Mouse (Mus musculus) CH12.LX (cell line): Measurements from ENCODE around the gene Iqub. TPM values are rescaled to one million over a fixed set of nuclear protein-coding genes. Genes with fewer than 3 reads are reported as not detected.

Experiments
- DNase-seq: peaks from one replicate; pipeline ENCODE4 v3.0.0-alpha.2; 2013; ENCODE audit errors: extremely low read depth
- H3K27ac ChIP-seq: 2 replicates; pipeline ENCODE4 v1.5.1; 2012; ENCODE audit warnings: low read depth, mild to moderate bottlenecking, control low read depth, moderate library complexity; ENCODE audit not compliant: insufficient read depth
- H3K27me3 ChIP-seq: replicated peaks from 2 replicates; pipeline ENCODE3; 2012; ENCODE audit warnings: inconsistent platforms
- H3K36me3 ChIP-seq, 2 experiments: replicated peaks in 1 of 2; 2 replicates each; pipeline versions ENCODE3 to v1.6.1; 2012; ENCODE audit warnings: inconsistent platforms in 1 of 2, low read length in 1 of 2, mild to moderate bottlenecking in 1 of 2, mixed read lengths in 1 of 2, moderate library complexity in 1 of 2; ENCODE audit not compliant: control insufficient read depth in 1 of 2, insufficient read depth in 1 of 2
- H3K4me1 ChIP-seq, 2 experiments: 2 replicates each; pipeline ENCODE4 v1.6.1; 2012; ENCODE audit warnings: inconsistent platforms in 1 of 2, moderate library complexity in 1 of 2; ENCODE audit not compliant: insufficient read depth in 2 of 2, control insufficient read depth in 1 of 2
- H3K4me2 ChIP-seq: 2 replicates; pipeline ENCODE4 v1.6.1; 2012; ENCODE audit warnings: low read depth, mild to moderate bottlenecking, control low read depth; ENCODE audit not compliant: poor library complexity, insufficient read depth, severe bottlenecking
- H3K4me3 ChIP-seq, 3 experiments: fragments of 150-350 bp in 1 of 3; sonication (generic) in 1 of 3; replicated peaks in 1 of 3; 2 replicates each; pipeline versions ENCODE3 to v1.5.1; 2011 to 2012; ENCODE audit warnings: low read depth in 2 of 3, low read length in 2 of 3, mild to moderate bottlenecking in 2 of 3, moderate library complexity in 2 of 3, control low read depth in 1 of 3, improper control_type of control experiment in 1 of 3, inconsistent platforms in 1 of 3, mixed read lengths in 1 of 3; ENCODE audit not compliant: poor library complexity in 1 of 3
- H3K79me2 ChIP-seq: replicated peaks from 2 replicates; pipeline ENCODE4 v1.6.1; 2012; ENCODE audit warnings: mild to moderate bottlenecking, moderate library complexity; ENCODE audit not compliant: control insufficient read depth, poor library complexity, insufficient read depth, severe bottlenecking; ENCODE audit errors: extremely low read depth
- H3K9ac ChIP-seq: 2 replicates; pipeline ENCODE4 v1.6.1; 2012; ENCODE audit warnings: low read depth, mild to moderate bottlenecking, control low read depth, moderate library complexity; ENCODE audit not compliant: insufficient read depth
- H3K9me3 ChIP-seq: replicated peaks from 2 replicates; pipeline ENCODE3; 2012; ENCODE audit warnings: low read length, inconsistent platforms, mixed read lengths
- BHLHE40 ChIP-seq: IDR thresholded peaks from 2 replicates; pipeline ENCODE4 v1.6.1; 2011; ENCODE audit warnings: mild to moderate bottlenecking, low read depth, low read length, improper control_type of control experiment
- ELF1 ChIP-seq: IDR thresholded peaks from 2 replicates; pipeline ENCODE4 v1.6.1; 2014; ENCODE audit warnings: low read depth, mild to moderate bottlenecking, inconsistent platforms, low read length, improper control_type of control experiment
- EP300 ChIP-seq: IDR thresholded peaks from 2 replicates; pipeline ENCODE4 v1.6.1; 2011; ENCODE audit warnings: low read length, improper control_type of control experiment
- HCFC1 ChIP-seq: IDR thresholded peaks from 2 replicates; pipeline ENCODE4 v1.6.1; 2012; ENCODE audit warnings: low read depth, mild to moderate bottlenecking, inconsistent platforms, low read length, improper control_type of control experiment
- JUND ChIP-seq: conservative IDR thresholded peaks from 2 replicates; pipeline ENCODE4 v1.6.1; 2011; ENCODE audit warnings: low read depth, low read length, improper control_type of control experiment
- KAT2A ChIP-seq: IDR thresholded peaks from 2 replicates; pipeline ENCODE4 v1.6.1; 2012; ENCODE audit warnings: low read length, improper control_type of control experiment, inconsistent platforms; ENCODE audit not compliant: insufficient replicate concordance
- MAFK ChIP-seq: IDR thresholded peaks from 2 replicates; pipeline ENCODE4 v1.6.1; 2011; ENCODE audit warnings: low read length, improper control_type of control experiment; ENCODE audit not compliant: insufficient replicate concordance
- MAX ChIP-seq: IDR thresholded peaks from 2 replicates; pipeline ENCODE4 v1.6.1; 2011; ENCODE audit warnings: low read length, improper control_type of control experiment
- MEF2A ChIP-seq: IDR thresholded peaks from 2 replicates; pipeline ENCODE4 v1.6.1; 2014; ENCODE audit warnings: low read depth, mild to moderate bottlenecking, inconsistent platforms, low read length, improper control_type of control experiment, borderline replicate concordance
- MXI1 ChIP-seq: IDR thresholded peaks from 2 replicates; pipeline ENCODE4 v1.6.1; 2011; ENCODE audit warnings: mild to moderate bottlenecking, low read depth, low read length, improper control_type of control experiment
- MYC ChIP-seq: IDR thresholded peaks from 2 replicates; pipeline ENCODE4 v1.6.1; 2011; ENCODE audit warnings: low read depth, mild to moderate bottlenecking, improper control_type of control experiment, low read length
- PAX5 ChIP-seq: IDR thresholded peaks from 2 replicates; pipeline ENCODE4 v1.6.1; 2012; ENCODE audit warnings: low read length, inconsistent platforms, mixed read lengths
- POLR2A ChIP-seq: IDR thresholded peaks from 2 replicates; pipeline ENCODE4 v1.6.1; 2011; ENCODE audit warnings: low read depth, mild to moderate bottlenecking, improper control_type of control experiment, low read length
- POLR2AphosphoS2 ChIP-seq: IDR thresholded peaks from 2 replicates; pipeline ENCODE4 v1.6.1; 2011; ENCODE audit warnings: low read depth, low read length, improper control_type of control experiment
- RAD21 ChIP-seq: IDR thresholded peaks from 2 replicates; pipeline ENCODE4 v1.6.1; 2011; ENCODE audit warnings: low read depth, mild to moderate bottlenecking, low read length, improper control_type of control experiment, moderate library complexity
- TBP ChIP-seq: conservative IDR thresholded peaks from 2 replicates; pipeline ENCODE4 v1.6.1; 2011; ENCODE audit warnings: low read depth, low read length, improper control_type of control experiment
- TCF12 ChIP-seq: IDR thresholded peaks from 2 replicates; pipeline ENCODE4 v1.6.1; 2014; ENCODE audit warnings: low read depth, mild to moderate bottlenecking, inconsistent platforms, low read length, improper control_type of control experiment
- UBTF ChIP-seq: IDR thresholded peaks from 2 replicates; pipeline ENCODE4 v1.6.1; 2012; ENCODE audit warnings: low read depth, mild to moderate bottlenecking, inconsistent platforms, low read length, improper control_type of control experiment, moderate library complexity
- USF1 ChIP-seq: IDR thresholded peaks from 2 replicates; pipeline ENCODE4 v1.6.1; 2014; ENCODE audit warnings: low read depth, mild to moderate bottlenecking, inconsistent platforms, low read length, improper control_type of control experiment
- ZC3H11A ChIP-seq: IDR thresholded peaks from 2 replicates; pipeline ENCODE4 v1.6.1; 2012; ENCODE audit warnings: low read depth, mild to moderate bottlenecking, inconsistent platforms, low read length, improper control_type of control experiment
- ZKSCAN1 ChIP-seq: IDR thresholded peaks from 2 replicates; pipeline ENCODE4 v1.6.1; 2012; ENCODE audit warnings: low read depth, inconsistent platforms, low read length, improper control_type of control experiment, borderline replicate concordance
- ZNF384 ChIP-seq: IDR thresholded peaks from 2 replicates; pipeline ENCODE4 v1.6.1; 2012; ENCODE audit warnings: low read depth, low read length, improper control_type of control experiment, inconsistent platforms
- dilution Hi-C: fragments of 300-500 bp; cut with MboI; formaldehyde crosslinking; loops from 2 replicates; pipeline ENCODE4 v1.14.3; 2020; ENCODE audit warnings: low sequenced_read_pairs; ENCODE audit not compliant: extremely low pct_unique_long_range_greater_than_20kb, extremely low pct_ligation_motif_present
- in situ Hi-C: fragments of 300-500 bp; cut with MboI; formaldehyde crosslinking; loops from 3 replicates; pipeline ENCODE4 v1.14.3; 2019; ENCODE audit warnings: low sequenced_read_pairs, low pct_ligation_motif_present, low pct_unique_long_range_greater_than_20kb, mixed read lengths
- polyA plus RNA-seq: library from polyadenylated mRNA; unstranded; fragments of >175 nt; gene quantifications from 2 replicates; pipeline ENCODE4 v1.2.1, GENCODE M21; 2012; ENCODE audit warnings: low read depth; ENCODE audit not compliant: insufficient read length
- total RNA-seq, 2 experiments: library from RNA; depleted of rRNA; stranded (reverse); fragments of 300-350 nt in 1 of 2; fragments of >200 nt in 1 of 2; gene quantifications; 2 replicates each; pipeline ENCODE4 v1.2.3; 2012 to 2014

The Iqub gene
- total and polyA plus RNA-seq, 3 experiments = not detected

GRCm38 (mm10) chr6:24554427-24555086 is 39.7 kb upstream of the Iqub start:
- Histone ChIP-seq H3K79me2 (no peaks in the 10 kb centered on the region), H3K27ac (no peak overlapping the region), H3K9ac (no peak overlapping the region), H3K9me3 (no peaks in the 10 kb centered on the region), H3K36me3 (no peaks in the 10 kb centered on the region), H3K27me3 (no peaks in the 10 kb centered on the region), H3K4me3 (peak overlapping the region in 2 of 3 experiments; percentile 8 to 18), H3K4me1 (peaks cover 7 to 15% of the 10 kb centered on the region in 2 experiments; a peak in 3 of 4 replicates), H3K4me2 (peak overlapping the region; percentile 59)
- DNase-seq = peak; percentile 33
- TF ChIP-seq TBP = no peak
- TF ChIP-seq MYC = no peak
- no peak for TF ChIP-seq USF1
- TF ChIP-seq ZNF384 = no peak
- TF ChIP-seq HCFC1 = no peak
- TF ChIP-seq UBTF = no peak
- no peak for TF ChIP-seq ELF1
- TF ChIP-seq ZKSCAN1 = no peak
- no peak for TF ChIP-seq EP300
- no peak for TF ChIP-seq JUND
- no peak for TF ChIP-seq POLR2AphosphoS2
- TF ChIP-seq MEF2A = no peak; the same call in 1 of the 2 replicates
- no peak for TF ChIP-seq RAD21
- no peak for TF ChIP-seq MXI1
- no peak for TF ChIP-seq KAT2A
- dilution Hi-C loops (no loop called here), in situ Hi-C loops (no loop called here)

GRCm38 (mm10) chr6:24552046-24552445 is 37.2 kb upstream of the Iqub start:
- no peaks in the 10 kb centered on the region for H3K27me3 ChIP-seq
- no peak overlapping the region for H3K4me3 ChIP-seq
- DNase-seq = no peak
- peaks cover 7 to 15% of the 10 kb centered on the region in 2 experiments; a peak in 3 of 4 replicates for H3K4me1 ChIP-seq
- TF ChIP-seq POLR2A (no peak), PAX5 (no peak), POLR2AphosphoS2 (no peak), UBTF (no peak), TCF12 (no peak), USF1 (no peak), BHLHE40 (no peak), MAFK (no peak), MAX (no peak), HCFC1 (no peak), ZC3H11A (no peak), ZNF384 (no peak), EP300 (no peak), JUND (no peak), ELF1 (no peak)
- H3K4me2 ChIP-seq = no peak overlapping the region
- H3K9me3 ChIP-seq = peaks cover 3% of the 10 kb centered on the region
- no peak overlapping the region for H3K27ac ChIP-seq
- no peaks in the 10 kb centered on the region for H3K79me2 ChIP-seq
- H3K36me3 ChIP-seq = no peaks in the 10 kb centered on the region
- H3K9ac ChIP-seq = no peak overlapping the region
- in situ Hi-C loops (no loop called here), dilution Hi-C loops (no loop called here)
